Mouse (Mus musculus) layer of hippocampus, postnatal 25 days (tissue): ENCODE results near the gene 4921536K21Rik. TPM values are rescaled to one million over a fixed set of nuclear protein-coding genes. Genes with fewer than 3 reads are reported as not detected.

Experiments
- DNase-seq, 2 experiments: peaks; one replicate each; pipeline ENCODE4 v3.0.0; 2022; ENCODE audit warnings: mixed read lengths in 2 of 2, low spot score in 1 of 2; ENCODE audit errors: extremely low spot score in 1 of 2
- total RNA-seq, 2 experiments: library from RNA; stranded (reverse); gene quantifications; 2 replicates each; pipeline ENCODE4 v1.2.3; 2021

The 4921536K21Rik gene
- total RNA-seq, 2 experiments from 2014 or later, result 0.62 to 0.63 TPM

- no peak for DNase-seq
These were observed 34.5 kb downstream of the 4921536K21Rik start for GRCm38 (mm10) chr11:3860361-3860760.

- no peak for DNase-seq
These were observed 35.1 kb downstream of the 4921536K21Rik start for GRCm38 (mm10) chr11:3859778-3860177.

GRCm38 (mm10) chr11:3857902-3858301, 37.0 kb downstream of the 4921536K21Rik start:
- DNase-seq, result no peak

- DNase-seq, result no peak
These were observed 39.1 kb downstream of the 4921536K21Rik start for GRCm38 (mm10) chr11:3855846-3856245.

- no peak for DNase-seq
These were observed 40.7 kb downstream of the 4921536K21Rik start for GRCm38 (mm10) chr11:3854156-3854555.

GRCm38 (mm10) chr11:3853481-3854034, 41.3 kb downstream of the 4921536K21Rik start:
- DNase-seq, result peak; percentile 56 to 69

- no peak for DNase-seq
These were observed 41.9 kb downstream of the 4921536K21Rik start for GRCm38 (mm10) chr11:3853031-3853430.

GRCm38 (mm10) chr11:3851872-3852271, 43.0 kb downstream of the 4921536K21Rik start:
- DNase-seq, result no peak

GRCm38 (mm10) chr11:3850746-3851277, 44.1 kb downstream of the 4921536K21Rik start:
- no peak for DNase-seq

GRCm38 (mm10) chr11:3850315-3850614, 44.6 kb downstream of the 4921536K21Rik start:
- DNase-seq, result no peak

- no peak for DNase-seq
These were observed 45.2 kb downstream of the 4921536K21Rik start for GRCm38 (mm10) chr11:3849469-3850314.

GRCm38 (mm10) chr11:3846351-3846750, 48.5 kb downstream of the 4921536K21Rik start:
- DNase-seq, result no peak

GRCm38 (mm10) chr11:3843943-3844734, 50.8 kb downstream of the 4921536K21Rik start:
- no peak for DNase-seq

Other genes starting within 250 kb of the 4921536K21Rik start
- gene Morc2a, start 245.9 kb downstream of the 4921536K21Rik start, total RNA-seq, result 10 to 100 TPM; 33.2 to 43.9 TPM
- 10 to 100 TPM; 76.4 to 77.6 TPM for gene Osbp2, start 31.2 kb downstream of the 4921536K21Rik start, total RNA-seq
- 10 to 100 TPM; 26.1 to 26.4 TPM for gene Dusp18, start 142 bp upstream of the 4921536K21Rik start, total RNA-seq
- 10 to 100 TPM; 16.8 to 18.0 TPM for gene Slc35e4, start 19.6 kb upstream of the 4921536K21Rik start, total RNA-seq
- 10 to 100 TPM; 19.0 to 19.2 TPM for gene Tcn2, start 37.1 kb upstream of the 4921536K21Rik start, total RNA-seq
- gene Pes1, start 68.9 kb upstream of the 4921536K21Rik start, total RNA-seq, result 10 to 100 TPM; 41.8 to 46.5 TPM
- gene 4930556J24Rik, start 81.7 kb upstream of the 4921536K21Rik start, total RNA-seq, result under 1 TPM in 1 of 2 experiments, not detected in 1; 0.22 TPM
- 10 to 100 TPM; 22.4 to 22.8 TPM for gene Gal3st1, start 88.5 kb upstream of the 4921536K21Rik start, total RNA-seq
- gene Sec14l4, start 136.4 kb upstream of the 4921536K21Rik start, total RNA-seq, result under 1 TPM; 0.17 to 0.19 TPM
- gene Sec14l3, start 169.7 kb upstream of the 4921536K21Rik start, total RNA-seq, result 1 to 10 TPM; 1.6 to 1.9 TPM
- 100 to 1,000 TPM; 109 to 126 TPM for gene Mtfp1, start 200.3 kb upstream of the 4921536K21Rik start, total RNA-seq
- gene Sec14l2, start 228.3 kb upstream of the 4921536K21Rik start, total RNA-seq, result 10 to 100 TPM; 57.2 to 59.4 TPM
- 10 to 100 TPM; 31.1 to 31.2 TPM for gene Rnf215, start 240.1 kb upstream of the 4921536K21Rik start, total RNA-seq